Comparison of ENCODE assay signal across 9 mouse cellular contexts in the genomic region with DNA sequence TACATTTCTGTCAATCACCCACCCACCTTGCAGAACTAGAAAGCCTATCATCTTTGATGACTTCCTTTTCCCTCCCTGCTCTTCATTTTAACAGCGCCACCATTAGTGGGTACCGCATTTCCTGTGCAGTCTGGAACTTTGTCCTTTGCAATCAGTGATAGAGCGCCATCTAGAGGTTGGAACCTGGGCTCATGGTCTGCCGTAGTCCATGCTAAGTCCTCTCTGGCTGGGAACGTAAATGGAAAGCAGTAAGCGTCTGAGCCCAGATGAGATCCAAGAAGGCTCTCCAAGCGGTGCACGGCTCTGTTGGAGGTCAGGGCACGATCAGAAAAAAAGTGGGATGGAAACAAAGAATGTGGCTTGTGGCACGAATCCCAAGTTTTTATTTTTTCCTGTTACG. TPM values are rescaled to one million over a fixed set of nuclear protein-coding genes. Genes with fewer than 3 reads are reported as not detected.
DNase-seq lines count a peak whose midpoint lies in the region; ATAC-seq and TF ChIP-seq lines count a peak whose summit lies in the region.
"Had no signal": no experiment of that assay in that cellular context is flagged by ENCODE, and none has a peak within 500 bp of the region (broad histone marks: within the 10 kb centered on the region; RNA-seq: fewer than 3 reads in every experiment).

No protein-coding gene starts in this region.

- H3K36me3 ChIP-seq in neural tube, embryonic 15.5 days = no peaks in the 10 kb centered on the region
- H3K36me3 ChIP-seq in liver, embryonic 14.5 days (replicated peaks; ENCODE audit: control insufficient read depth, insufficient read depth, low read depth) = no peaks in the 10 kb centered on the region
- H3K36me3 ChIP-seq: lung, embryonic 15.5 days had no signal

- H3K4me2 ChIP-seq in neural tube, embryonic 15.5 days = no peak overlapping the region
- H3K4me2 ChIP-seq in liver, embryonic 14.5 days (ENCODE audit: low read depth) = no peak overlapping the region
- H3K4me2 ChIP-seq: lung, embryonic 15.5 days had no signal

- DNase-seq in CD4-positive, CD25-positive, alpha-beta regulatory T cell, adult 2 months (ENCODE audit: low read depth, low spot score) = peak; percentile 33
- peak; percentile 27 for DNase-seq in neural tube, embryonic 10.5 days (ENCODE audit: extremely low spot score, low spot score)
- peak; percentile 10 for DNase-seq in c-Kit-positive CD71-positive TER-119-negative erythroid progenitor cells, embryonic 14.5 days (ENCODE audit: low read depth)
- peak; percentile 19 to 27 for DNase-seq in gastrocnemius, adult 8-10 months (ENCODE audit: low spot score in 2 of 2)
- peak in 1 of 3 experiments; percentile 17 for DNase-seq in liver, embryonic 14.5 days (ENCODE audit: low read depth in 3 of 3, low spot score in 3 of 3)

- TF ChIP-seq EP300 in liver, embryonic 14.5 days (IDR thresholded peaks at IDR 0.05; ENCODE audit: low read depth) = no peak

- no peaks in the 10 kb centered on the region for H3K27me3 ChIP-seq in neural tube, embryonic 15.5 days (replicated peaks)
- H3K27me3 ChIP-seq in liver, embryonic 14.5 days (ENCODE audit: control insufficient read depth, insufficient read depth, low read length) = no peaks in the 10 kb centered on the region
- H3K27me3 ChIP-seq: lung, embryonic 15.5 days had no signal

- H3K4me1 ChIP-seq in neural tube, embryonic 15.5 days = no peaks in the 10 kb centered on the region
- no peaks in the 10 kb centered on the region for H3K4me1 ChIP-seq in liver, embryonic 14.5 days (replicated peaks; ENCODE audit: control insufficient read depth in 2 of 2, insufficient read depth in 2 of 2, low read length in 1 of 2)
- H3K4me1 ChIP-seq: lung, embryonic 15.5 days had no signal

- peak; percentile 71 for TF ChIP-seq CTCF in liver, embryonic 14.5 days (IDR thresholded peaks at IDR 0.05; ENCODE audit: low read depth)

- H3K27ac ChIP-seq in neural tube, embryonic 15.5 days (replicated peaks) = no peak overlapping the region
- H3K27ac ChIP-seq in liver, embryonic 14.5 days = no peak overlapping the region
- H3K27ac ChIP-seq: lung, embryonic 15.5 days had no signal

- WGBS in neural tube, embryonic 15.5 days = 54% methylated on average over 11 of the region's 11 CpGs
- 33% methylated on average over 11 of the region's 11 CpGs for WGBS in liver, embryonic 14.5 days (ENCODE audit: insufficient replicate concordance)

- ATAC-seq in CD4-positive, CD25-positive, alpha-beta regulatory T cell, adult 4 months = no peak
- ATAC-seq in neural tube, embryonic 15.5 days (ENCODE audit: low FRiP score) = no peak
- no peak for ATAC-seq in liver, embryonic 14.5 days (ENCODE audit: insufficient read depth)
- no peak for ATAC-seq in activated CD4-positive, CD25-positive, alpha-beta regulatory T cell, adult 4 months

- no peak overlapping the region for H3K4me3 ChIP-seq in neural tube, embryonic 15.5 days (replicated peaks)
- no peak overlapping the region for H3K4me3 ChIP-seq in liver, embryonic 14.5 days (ENCODE audit: insufficient read depth in 1 of 2, low read depth in 2 of 2, low read length in 2 of 2)
- H3K4me3 ChIP-seq: lung, embryonic 15.5 days had no signal

- H3K9ac ChIP-seq in neural tube, embryonic 15.5 days (replicated peaks) = no peak overlapping the region
- no peak overlapping the region for H3K9ac ChIP-seq in liver, embryonic 14.5 days (replicated peaks)
- H3K9ac ChIP-seq: lung, embryonic 15.5 days had no signal

- H3K9me3 ChIP-seq in neural tube, embryonic 15.5 days (replicated peaks) = no peaks in the 10 kb centered on the region
- no peaks in the 10 kb centered on the region for H3K9me3 ChIP-seq in liver, embryonic 14.5 days (ENCODE audit: control insufficient read depth, low read length)
- H3K9me3 ChIP-seq: lung, embryonic 15.5 days had no signal

RNA-seq across cellular contexts. Expression of a gene that starts 23.8 kb away (rescaled TPM):
- not detected for polyA plus RNA-seq in CD4-positive, CD25-positive, alpha-beta regulatory T cell, adult 4 months (2017; shearing (Covaris generic))
- 0.83 and 1.4 TPM in 2 replicates for polyA plus RNA-seq in neural tube, embryonic 15.5 days (2015; fragmentation: Nextera tagmentation; extraction: Ambion mirVana)
- total RNA-seq in gastrocnemius, adult 8-10 months (2022) = not detected
- polyA plus RNA-seq in liver, embryonic 14.5 days (2012; rRNA removed) = not detected in 2 replicates
- polyA plus RNA-seq in liver, embryonic 14.5 days (2014; fragmentation: Nextera tagmentation; extraction: Ambion mirVana) = not detected in 2 replicates
- not detected for polyA plus RNA-seq in activated CD4-positive, CD25-positive, alpha-beta regulatory T cell, adult 4 months (2017; shearing (Covaris generic))
